Mouse (Mus musculus): ENCODE results near the gene Cds1. TPM values are rescaled to one million over a fixed set of nuclear protein-coding genes. Genes with fewer than 3 reads are reported as not detected.

Gene Cds1
- total and polyA plus RNA-seq, 3 experiments, result not detected

GRCm38 (mm10) chr5:101779376-101779863, 14.5 kb downstream of the Cds1 start:
- Histone ChIP-seq H3K9me3 (replicated peaks) (peaks cover 94% of the 10 kb centered on the region), H3K27me3 (ENCODE audit: insufficient read depth, low read length) (no peaks in the 10 kb centered on the region), H3K36me3 (replicated peaks) (no peaks in the 10 kb centered on the region), H3K4me1 (ENCODE audit: insufficient read depth, low read depth, low read length) (no peaks in the 10 kb centered on the region), H3K4me3 (ENCODE audit: low read depth, low read length) (no peak overlapping the region)
- ATAC-seq (ENCODE audit: extremely low read depth, insufficient number of reproducible peaks, low FRiP score, poor library complexity, severe bottlenecking), result no peak
- TF ChIP-seq GATA1 (IDR thresholded peaks at IDR 0.05; ENCODE audit: borderline replicate concordance, low read length) (no peak), POLR2AphosphoS5 (IDR thresholded peaks at IDR 0.05; ENCODE audit: insufficient replicate concordance, low read depth, low read length) (no peak)
- DNase-seq (ENCODE audit: low spot score), result no peak

DNA sequence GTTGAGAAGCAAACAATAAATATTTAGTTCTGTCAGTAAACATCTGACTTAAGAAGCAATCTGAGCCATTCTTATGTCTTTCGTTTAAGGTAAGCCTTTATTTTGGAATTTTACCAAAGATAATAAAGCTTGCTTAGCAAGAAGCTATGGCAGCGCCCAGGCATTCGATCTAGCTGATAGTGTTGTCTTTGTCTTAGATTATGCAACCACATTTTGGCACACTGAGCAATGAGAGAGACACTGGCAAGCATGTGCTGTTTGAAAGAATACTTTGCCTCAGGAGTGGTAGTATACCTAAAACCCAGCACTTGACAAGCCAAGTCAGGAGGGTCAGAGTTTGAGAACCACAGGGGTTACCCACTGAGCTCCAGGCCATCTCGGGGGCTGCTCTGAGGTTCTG, 16.0 kb downstream of the Cds1 start:
- H3K27me3 ChIP-seq (ENCODE audit: insufficient read depth, low read length), result no peaks in the 10 kb centered on the region
- no peak for DNase-seq (ENCODE audit: low spot score)
- peaks cover 89% of the 10 kb centered on the region for H3K9me3 ChIP-seq (replicated peaks)
- no peak for ATAC-seq (ENCODE audit: extremely low read depth, insufficient number of reproducible peaks, low FRiP score, poor library complexity, severe bottlenecking)
- no peak for TF ChIP-seq GATA2 (IDR thresholded peaks at IDR 0.05; ENCODE audit: borderline replicate concordance, low read depth, low read length)
- no peak for TF ChIP-seq TAL1 (conservative IDR thresholded peaks at IDR 0.05; ENCODE audit: low read depth, low read length)
- TF ChIP-seq GATA1 (IDR thresholded peaks at IDR 0.05; ENCODE audit: borderline replicate concordance, low read length), result no peak
- no peak for TF ChIP-seq CTCF (IDR thresholded peaks at IDR 0.05; ENCODE audit: low read depth, low read length)
- no peak for TF ChIP-seq POLR2AphosphoS5 (IDR thresholded peaks at IDR 0.05; ENCODE audit: insufficient replicate concordance, low read depth, low read length)
- H3K4me3 ChIP-seq (ENCODE audit: low read depth, low read length), result no peak overlapping the region
- H3K36me3 ChIP-seq (replicated peaks), result no peaks in the 10 kb centered on the region
- H3K4me1 ChIP-seq (ENCODE audit: insufficient read depth, low read depth, low read length), result no peaks in the 10 kb centered on the region

GRCm38 (mm10) chr5:101784328-101784727, 19.4 kb downstream of the Cds1 start:
- Histone ChIP-seq H3K9me3 (replicated peaks) (peaks cover 67% of the 10 kb centered on the region), H3K27me3 (ENCODE audit: insufficient read depth, low read length) (no peaks in the 10 kb centered on the region), H3K4me1 (ENCODE audit: insufficient read depth, low read depth, low read length) (no peaks in the 10 kb centered on the region), H3K4me3 (ENCODE audit: low read depth, low read length) (no peak overlapping the region), H3K36me3 (replicated peaks) (no peaks in the 10 kb centered on the region)
- TF ChIP-seq CTCF (IDR thresholded peaks at IDR 0.05; ENCODE audit: low read depth, low read length), result no peak
- no peak for TF ChIP-seq TAL1 (conservative IDR thresholded peaks at IDR 0.05; ENCODE audit: low read depth, low read length)
- DNase-seq (ENCODE audit: low spot score) (no peak), ATAC-seq (ENCODE audit: extremely low read depth, insufficient number of reproducible peaks, low FRiP score, poor library complexity, severe bottlenecking) (no peak)

DNA sequence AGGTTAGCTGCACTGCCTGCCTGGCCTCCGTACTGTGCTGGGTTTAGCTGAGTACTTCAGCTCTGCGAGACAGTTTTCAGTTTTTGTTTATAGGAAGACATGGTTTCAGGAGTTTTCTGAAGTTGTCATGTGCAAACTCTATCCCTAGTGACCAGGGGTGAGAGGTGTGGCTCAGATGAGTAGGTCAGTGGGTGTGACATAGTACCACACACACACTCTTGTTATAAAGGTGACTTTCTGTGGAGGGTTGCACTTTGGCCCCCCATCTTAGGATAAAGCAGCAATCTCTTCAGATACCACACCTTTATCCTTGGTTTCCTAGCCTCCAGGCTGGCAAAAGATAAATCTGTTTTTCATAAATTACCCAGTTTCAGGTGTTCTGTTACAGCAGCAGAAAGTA, 19.9 kb downstream of the Cds1 start:
- ATAC-seq (ENCODE audit: extremely low read depth, insufficient number of reproducible peaks, low FRiP score, poor library complexity, severe bottlenecking), result no peak

DNA sequence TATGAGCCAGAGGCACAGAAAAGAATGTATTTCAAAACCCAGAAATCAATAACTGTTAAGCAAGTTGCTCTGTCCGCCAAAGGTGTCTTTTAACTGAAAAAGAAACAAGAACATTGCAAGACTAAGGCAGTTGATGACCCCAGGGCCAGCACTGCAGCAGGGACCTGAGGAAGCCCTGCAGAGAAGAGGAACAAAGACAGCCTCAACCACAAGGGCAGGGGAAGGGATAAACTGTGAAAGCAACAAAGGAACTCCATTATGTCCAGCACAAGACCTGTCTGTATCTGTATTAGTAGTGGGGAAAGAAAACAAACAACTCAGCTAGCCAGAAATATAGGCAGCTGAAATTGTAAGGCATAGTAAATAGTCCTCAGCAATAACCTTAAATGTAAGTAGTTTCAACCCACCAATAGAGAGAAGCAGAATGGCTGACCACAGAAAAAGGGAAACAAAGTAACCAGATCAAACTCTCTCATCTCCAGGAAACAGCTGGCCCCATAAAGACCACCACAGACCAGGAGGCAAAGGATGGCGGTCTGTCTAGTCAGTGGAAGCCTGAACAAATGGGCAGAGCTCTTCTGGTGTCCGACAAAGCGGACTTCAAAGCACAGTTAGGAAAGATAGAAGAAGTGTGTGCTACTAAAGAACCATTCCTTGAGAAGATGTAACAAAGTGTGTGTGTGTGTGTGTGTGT, 21.1 kb downstream of the Cds1 start:
- H3K4me3 ChIP-seq (ENCODE audit: low read depth, low read length), result no peak overlapping the region
- no peak for DNase-seq (ENCODE audit: low spot score)
- no peaks in the 10 kb centered on the region for H3K36me3 ChIP-seq (replicated peaks)
- ATAC-seq (ENCODE audit: extremely low read depth, insufficient number of reproducible peaks, low FRiP score, poor library complexity, severe bottlenecking), result no peak
- TF ChIP-seq GATA1 (IDR thresholded peaks at IDR 0.05; ENCODE audit: borderline replicate concordance, low read length) (no peak), TAL1 (conservative IDR thresholded peaks at IDR 0.05; ENCODE audit: low read depth, low read length) (no peak), POLR2AphosphoS5 (IDR thresholded peaks at IDR 0.05; ENCODE audit: insufficient replicate concordance, low read depth, low read length) (no peak), GATA2 (IDR thresholded peaks at IDR 0.05; ENCODE audit: borderline replicate concordance, low read depth, low read length) (no peak), CTCF (IDR thresholded peaks at IDR 0.05; ENCODE audit: low read depth, low read length) (no peak)
- peaks cover 61% of the 10 kb centered on the region for H3K9me3 ChIP-seq (replicated peaks)
- H3K27me3 ChIP-seq (ENCODE audit: insufficient read depth, low read length), result no peaks in the 10 kb centered on the region
- no peaks in the 10 kb centered on the region for H3K4me1 ChIP-seq (ENCODE audit: insufficient read depth, low read depth, low read length)

More for the DNA sequence above, 19.9 kb downstream of the Cds1 start:
- DNase-seq (ENCODE audit: low spot score), result no peak
- Histone ChIP-seq H3K4me1 (ENCODE audit: insufficient read depth, low read depth, low read length) (no peaks in the 10 kb centered on the region), H3K36me3 (replicated peaks) (no peaks in the 10 kb centered on the region), H3K27me3 (ENCODE audit: insufficient read depth, low read length) (no peaks in the 10 kb centered on the region), H3K4me3 (ENCODE audit: low read depth, low read length) (no peak overlapping the region), H3K9me3 (replicated peaks) (peaks cover 65% of the 10 kb centered on the region)
- TF ChIP-seq TAL1 (conservative IDR thresholded peaks at IDR 0.05; ENCODE audit: low read depth, low read length) (no peak), POLR2AphosphoS5 (IDR thresholded peaks at IDR 0.05; ENCODE audit: insufficient replicate concordance, low read depth, low read length) (no peak), GATA2 (IDR thresholded peaks at IDR 0.05; ENCODE audit: borderline replicate concordance, low read depth, low read length) (no peak)

GRCm38 (mm10) chr5:101789770-101790169, 24.8 kb downstream of the Cds1 start:
- Histone ChIP-seq H3K27me3 (ENCODE audit: insufficient read depth, low read length) (no peaks in the 10 kb centered on the region), H3K9me3 (replicated peaks) (peaks cover 63% of the 10 kb centered on the region), H3K36me3 (replicated peaks) (no peaks in the 10 kb centered on the region), H3K4me3 (ENCODE audit: low read depth, low read length) (no peak overlapping the region), H3K4me1 (ENCODE audit: insufficient read depth, low read depth, low read length) (no peaks in the 10 kb centered on the region)
- DNase-seq (ENCODE audit: low spot score) (no peak), ATAC-seq (ENCODE audit: extremely low read depth, insufficient number of reproducible peaks, low FRiP score, poor library complexity, severe bottlenecking) (no peak)
- no peak for TF ChIP-seq TAL1 (conservative IDR thresholded peaks at IDR 0.05; ENCODE audit: low read depth, low read length)

DNA sequence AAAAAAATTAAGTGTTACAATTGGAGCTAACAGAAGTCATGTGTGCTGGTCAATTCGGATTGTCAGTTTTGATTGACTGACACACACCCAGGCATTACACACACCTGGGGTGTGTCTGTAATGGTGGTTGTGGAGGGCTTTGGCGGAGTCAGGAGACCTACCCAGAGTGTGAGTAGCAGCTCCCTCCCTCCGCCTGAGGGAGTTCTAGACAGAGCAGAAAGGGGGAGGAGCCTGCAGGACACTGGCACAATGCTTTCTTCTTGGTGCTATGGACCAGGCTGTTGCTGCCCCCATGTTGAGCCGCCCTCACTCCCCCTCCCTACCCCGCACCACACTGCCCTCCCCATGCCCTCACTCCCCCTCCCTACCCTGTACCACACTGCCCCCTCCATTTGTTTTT, 25.6 kb downstream of the Cds1 start:
- Histone ChIP-seq H3K4me1 (ENCODE audit: insufficient read depth, low read depth, low read length) (no peaks in the 10 kb centered on the region), H3K9me3 (replicated peaks) (peaks cover 62% of the 10 kb centered on the region), H3K4me3 (ENCODE audit: low read depth, low read length) (no peak overlapping the region), H3K27me3 (ENCODE audit: insufficient read depth, low read length) (no peaks in the 10 kb centered on the region), H3K36me3 (replicated peaks) (no peaks in the 10 kb centered on the region)
- DNase-seq (ENCODE audit: low spot score) (no peak), ATAC-seq (ENCODE audit: extremely low read depth, insufficient number of reproducible peaks, low FRiP score, poor library complexity, severe bottlenecking) (no peak)
- TF ChIP-seq GATA1 (IDR thresholded peaks at IDR 0.05; ENCODE audit: borderline replicate concordance, low read length) (no peak), TAL1 (conservative IDR thresholded peaks at IDR 0.05; ENCODE audit: low read depth, low read length) (no peak), CTCF (IDR thresholded peaks at IDR 0.05; ENCODE audit: low read depth, low read length) (no peak), GATA2 (IDR thresholded peaks at IDR 0.05; ENCODE audit: borderline replicate concordance, low read depth, low read length) (no peak), POLR2AphosphoS5 (IDR thresholded peaks at IDR 0.05; ENCODE audit: insufficient replicate concordance, low read depth, low read length) (no peak)
